In genomic region chr9:71980579-71980978, GRCm38 (mm10) we compare ENCODE assay signal across 13 mouse cellular contexts.
"Had no signal": no experiment of that assay in that cellular context is flagged by ENCODE, and none has a peak within 500 bp of the region (broad histone marks: within the 10 kb centered on the region; RNA-seq: fewer than 3 reads in every experiment).

No protein-coding gene starts in this region.

- DNase-seq: kidney, adult 8-10 months; kidney, postnatal 4 days; left cerebral cortex, postnatal 4 days; lung, embryonic 14.5 days; lung, postnatal 14 days; right cerebral cortex, postnatal 14 days; thymus, postnatal 4 days had no signal

- H3K4me3 ChIP-seq: limb, embryonic 13.5 days; midbrain, embryonic 10.5 days; neural tube, embryonic 13.5 days had no signal

- H3K9ac ChIP-seq: limb, embryonic 13.5 days; lung, embryonic 14.5 days; neural tube, embryonic 13.5 days had no signal

- ATAC-seq: midbrain, embryonic 16.5 days had no signal

- H3K36me3 ChIP-seq: limb, embryonic 13.5 days; midbrain, embryonic 10.5 days; neural tube, embryonic 13.5 days had no signal

- H3K4me2 ChIP-seq: limb, embryonic 13.5 days; liver, embryonic 11.5 days; lung, embryonic 14.5 days; neural tube, embryonic 13.5 days had no signal

- H3K9me3 ChIP-seq: limb, embryonic 13.5 days; midbrain, embryonic 10.5 days; neural tube, embryonic 13.5 days had no signal

- H3K27ac ChIP-seq: limb, embryonic 13.5 days; midbrain, embryonic 10.5 days; neural tube, embryonic 13.5 days; stomach, postnatal 0 days had no signal

- H3K27me3 ChIP-seq: limb, embryonic 13.5 days; neural tube, embryonic 13.5 days had no signal
